Mouse (Mus musculus) stomach, embryonic 15.5 days (tissue): Measurements from ENCODE around the gene Sp6. TPM values are rescaled to one million over a fixed set of nuclear protein-coding genes. Genes with fewer than 3 reads are reported as not detected.

Source experiments
- ATAC-seq: fragments of 200-750 bp; cut with Nextera tagmentation; 2 replicates; pipeline ENCODE4 v1.8.0; 2017; ENCODE audit warnings: low read depth, moderate number of reproducible peaks, moderate TSS enrichment; ENCODE audit not compliant: insufficient read depth, low FRiP score
- H3K27ac ChIP-seq: fragments of 300-500 bp; sonication (generic); 2 replicates; pipeline ENCODE4 v1.5.1; 2015; ENCODE audit warnings: mild to moderate bottlenecking, inconsistent platforms
- H3K27me3 ChIP-seq: fragments of 300-500 bp; sonication (generic); replicated peaks from 2 replicates; pipeline ENCODE4 v1.6.1; 2015; ENCODE audit warnings: inconsistent platforms
- H3K36me3 ChIP-seq: fragments of 300-500 bp; sonication (generic); 2 replicates; pipeline ENCODE4 v1.6.1; 2015; ENCODE audit warnings: inconsistent platforms
- H3K4me1 ChIP-seq: fragments of 300-500 bp; sonication (generic); 2 replicates; pipeline ENCODE4 v1.6.1; 2015; ENCODE audit warnings: inconsistent platforms
- H3K4me2 ChIP-seq: fragments of 300-500 bp; sonication (generic); 2 replicates; pipeline ENCODE4 v1.6.1; 2015; ENCODE audit warnings: mild to moderate bottlenecking, inconsistent platforms
- H3K4me3 ChIP-seq: fragments of 300-500 bp; sonication (generic); replicated peaks from 2 replicates; pipeline ENCODE4 v1.5.1; 2015; ENCODE audit warnings: inconsistent platforms
- H3K9ac ChIP-seq: fragments of 300-500 bp; sonication (generic); 2 replicates; pipeline ENCODE4 v1.6.1; 2015; ENCODE audit warnings: inconsistent platforms
- H3K9me3 ChIP-seq: fragments of 300-500 bp; sonication (generic); 2 replicates; pipeline ENCODE4 v1.6.1; 2016; ENCODE audit warnings: inconsistent platforms
- WGBS: fragments of 180-500 bp; shearing (Covaris S2); methylation state at CpG from one replicate; pipeline ENCODE4 v1.1.7; 2015; 5-methylcytosine and 5-hydroxymethylcytosine counted together
- microRNA-seq: library from miRNA; unstranded; fragments of <30 nt; microRNA quantifications from one replicate; pipeline ENCODE4, GENCODE M21; 2016
- polyA plus RNA-seq: library from polyadenylated mRNA; unstranded; fragments of >200 nt; fragmentation: Nextera tagmentation; extraction: Ambion mirVana; gene quantifications from 2 replicates; pipeline ENCODE4 v1.2.1, GENCODE M21; 2015

Sp6 gene
- polyA plus RNA-seq, 1 experiment from 2014 or later: 3.7 TPM

- no peak for ATAC-seq
- no peaks in the 10 kb centered on the region for H3K4me1 ChIP-seq
- H3K4me2 ChIP-seq: no peak overlapping the region
- no peaks in the 10 kb centered on the region for H3K9me3 ChIP-seq
- H3K36me3 ChIP-seq: no peaks in the 10 kb centered on the region
- no peaks in the 10 kb centered on the region for H3K27me3 ChIP-seq
- no peak overlapping the region for H3K4me3 ChIP-seq
- no peak overlapping the region for H3K27ac ChIP-seq
- no peak overlapping the region for H3K9ac ChIP-seq
- WGBS: 29% methylated on average over 3 of the region's 3 CpGs
These were observed 59.3 kb downstream of the Sp6 start for GRCm38 (mm10) chr11:97072533-97072932.

- 51% methylated on average over 8 of the region's 8 CpGs for WGBS
- no peak overlapping the region for H3K27ac ChIP-seq
- no peak overlapping the region for H3K4me2 ChIP-seq
- no peak for ATAC-seq
- H3K9ac ChIP-seq: no peak overlapping the region
- H3K36me3 ChIP-seq: no peaks in the 10 kb centered on the region
- H3K27me3 ChIP-seq: no peaks in the 10 kb centered on the region
- H3K4me3 ChIP-seq: no peak overlapping the region
- H3K9me3 ChIP-seq: no peaks in the 10 kb centered on the region
- no peaks in the 10 kb centered on the region for H3K4me1 ChIP-seq
These were observed 61.0 kb downstream of the Sp6 start for GRCm38 (mm10) chr11:97074235-97074634.

Small RNA genes lying within 50 kb of the gene (microRNA-seq; reads per million reads assigned to microRNA genes)
- not detected for gene Mir8103

Other genes starting within 250 kb of the Sp6 start
- 16.5 and 17.4 TPM in 2 replicates for gene Snx11, start 235.8 kb upstream of the Sp6 start, polyA plus RNA-seq
- 99.1 and 99.2 TPM in 2 replicates for gene Cbx1, start 224.3 kb upstream of the Sp6 start, polyA plus RNA-seq
- 52.6 and 54.1 TPM in 2 replicates for gene Nfe2l1, start 183.4 kb upstream of the Sp6 start, polyA plus RNA-seq
- 124 and 125 TPM in 2 replicates for gene Copz2, start 163.5 kb upstream of the Sp6 start, polyA plus RNA-seq
- 67.2 and 76.5 TPM in 2 replicates for gene Cdk5rap3, start 96.9 kb upstream of the Sp6 start, polyA plus RNA-seq
- 55.2 and 65.6 TPM in 2 replicates for gene Prr15l, start 85.3 kb upstream of the Sp6 start, polyA plus RNA-seq
- gene Pnpo, start 69.4 kb upstream of the Sp6 start, polyA plus RNA-seq: 63.6 and 85.7 TPM in 2 replicates
- 12.7 and 13.5 TPM in 2 replicates for gene Sp2, start 30.4 kb upstream of the Sp6 start, polyA plus RNA-seq
- 19.7 and 20.1 TPM in 2 replicates for gene Scrn2, start 16.5 kb downstream of the Sp6 start, polyA plus RNA-seq
- gene Lrrc46, start 28.0 kb downstream of the Sp6 start, polyA plus RNA-seq: 0.54 and 0.86 TPM in 2 replicates
- 78.8 and 85.1 TPM in 2 replicates for gene Mrpl10, start 28.2 kb downstream of the Sp6 start, polyA plus RNA-seq
- gene Osbpl7, start 37.2 kb downstream of the Sp6 start, polyA plus RNA-seq: 7.8 and 9.5 TPM in 2 replicates
- gene Tbx21, start 101.9 kb downstream of the Sp6 start, polyA plus RNA-seq: 0.24 TPM in 1 of 2 replicates, not detected in the other
- 4.1 and 5.3 TPM in 2 replicates for gene Tbkbp1, start 138.1 kb downstream of the Sp6 start, polyA plus RNA-seq
- gene Kpnb1, start 174.5 kb downstream of the Sp6 start, polyA plus RNA-seq: 47.2 and 50.2 TPM in 2 replicates